Mouse (Mus musculus) layer of hippocampus, postnatal 10 days (tissue): ENCODE results near the gene Decr2. TPM values are rescaled to one million over a fixed set of nuclear protein-coding genes. Genes with fewer than 3 reads are reported as not detected.
"Not testable (repeated sequence)": the region's sequence is repeated elsewhere in the genome, so short reads cannot be mapped to it uniquely, and the experiment has no call there.

Experiments
- DNase-seq, 2 experiments: peaks; one replicate each; pipeline ENCODE4 v3.0.0; 2021; ENCODE audit warnings: low spot score in 2 of 2
- total RNA-seq, 2 experiments: library from RNA; stranded (reverse); gene quantifications; 2 replicates each; pipeline ENCODE4 v1.2.3; 2021

The Decr2 gene
- total RNA-seq, 2 experiments from 2014 or later = 24.8 to 25.7 TPM

DNA sequence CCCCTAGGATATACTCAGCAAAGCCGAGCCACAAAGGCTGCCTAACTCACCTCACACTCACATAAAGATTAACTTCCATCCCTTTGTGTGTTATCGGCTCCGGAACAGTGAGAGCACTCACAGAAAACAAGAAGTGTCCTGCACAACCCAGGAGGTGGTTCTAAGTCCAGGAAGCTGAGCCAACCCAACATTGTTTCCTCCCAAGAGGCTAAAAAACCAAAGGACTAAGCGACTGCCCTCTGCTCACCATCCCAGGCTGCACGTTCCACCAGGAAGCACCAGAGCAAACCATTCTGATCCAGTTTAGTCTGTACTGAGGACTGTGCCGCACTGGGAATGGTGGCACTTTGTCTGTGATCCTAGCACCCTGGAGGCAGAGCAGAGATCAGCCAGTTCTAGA is 25.2 kb downstream of the Decr2 start:
- no peak for DNase-seq

DNA sequence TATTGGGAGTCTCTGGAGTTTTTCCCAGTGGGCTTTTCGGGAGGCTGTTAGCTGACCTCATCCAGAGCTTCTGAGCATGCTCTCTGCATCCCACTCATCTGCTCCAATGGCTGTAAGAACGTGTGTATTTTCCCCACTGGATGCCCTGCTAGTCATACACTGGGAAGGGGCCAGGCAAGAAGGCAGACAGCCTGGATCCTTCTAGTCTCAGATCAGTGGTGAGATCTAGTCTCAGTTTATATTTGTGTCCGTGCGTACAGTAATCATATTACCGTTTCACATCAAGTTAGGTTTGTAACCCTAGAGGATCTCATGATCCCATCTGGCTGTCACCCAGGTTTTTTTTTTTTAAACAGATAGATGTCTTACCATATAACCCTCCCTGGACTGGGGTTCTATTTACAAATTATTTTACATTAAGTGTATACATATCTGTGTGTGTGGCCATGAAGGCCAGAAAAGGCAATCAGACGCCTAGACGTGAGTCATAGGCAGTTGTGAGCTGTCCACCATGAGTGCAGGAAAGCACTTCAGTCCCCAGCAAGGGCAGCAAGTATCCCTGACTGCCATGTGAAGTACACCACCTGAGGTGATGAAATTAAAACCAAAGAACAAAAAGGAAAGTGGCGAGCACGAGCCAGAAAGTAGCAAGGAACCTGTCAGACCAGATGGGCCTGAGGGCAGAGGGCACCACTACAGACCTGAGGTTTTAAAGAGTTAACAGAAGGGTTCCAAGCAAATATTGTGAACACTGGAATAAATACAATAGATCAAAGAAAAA is 32.2 kb downstream of the Decr2 start:
- no peak for DNase-seq

DNA sequence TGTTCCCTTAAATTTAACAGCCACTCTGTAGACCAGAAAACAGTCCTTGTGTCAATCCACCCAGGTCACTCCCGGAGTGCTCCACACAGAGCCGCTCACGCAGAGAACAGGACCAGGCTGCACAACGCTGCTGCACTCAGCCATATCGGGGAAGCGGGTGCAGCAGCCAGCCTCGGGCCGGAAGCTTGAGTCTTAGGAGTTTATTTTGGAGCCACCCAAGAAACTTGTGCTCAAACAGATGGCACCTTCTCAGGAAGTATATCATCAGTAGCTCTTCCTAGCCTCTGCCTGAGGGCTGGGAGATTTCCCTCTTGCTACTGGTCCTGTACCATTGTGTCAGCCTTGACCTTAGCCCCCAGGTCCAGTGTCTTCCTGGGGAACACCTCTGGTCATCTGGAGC is 32.9 kb downstream of the Decr2 start:
- no peak for DNase-seq

DNA sequence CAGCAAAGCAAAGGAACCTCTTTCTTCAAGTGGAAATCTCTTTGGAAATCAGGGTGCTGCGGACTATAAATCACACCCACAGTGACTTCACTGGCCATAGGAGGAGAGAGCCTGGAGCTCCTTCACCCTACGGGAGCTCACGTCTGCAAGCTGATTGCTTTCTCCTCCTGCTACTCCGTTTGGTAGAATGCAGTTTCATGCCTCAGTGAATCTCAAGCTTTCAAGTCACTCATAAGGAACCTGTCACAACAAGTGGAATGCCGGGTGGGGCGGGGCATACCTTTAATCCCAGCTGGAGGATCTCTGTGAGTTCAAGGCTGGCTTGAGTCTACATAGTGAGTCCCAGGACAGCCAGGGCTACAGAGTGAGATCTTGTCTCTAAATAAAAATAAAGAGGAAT is 35.0 kb downstream of the Decr2 start:
- DNase-seq = no peak

DNA sequence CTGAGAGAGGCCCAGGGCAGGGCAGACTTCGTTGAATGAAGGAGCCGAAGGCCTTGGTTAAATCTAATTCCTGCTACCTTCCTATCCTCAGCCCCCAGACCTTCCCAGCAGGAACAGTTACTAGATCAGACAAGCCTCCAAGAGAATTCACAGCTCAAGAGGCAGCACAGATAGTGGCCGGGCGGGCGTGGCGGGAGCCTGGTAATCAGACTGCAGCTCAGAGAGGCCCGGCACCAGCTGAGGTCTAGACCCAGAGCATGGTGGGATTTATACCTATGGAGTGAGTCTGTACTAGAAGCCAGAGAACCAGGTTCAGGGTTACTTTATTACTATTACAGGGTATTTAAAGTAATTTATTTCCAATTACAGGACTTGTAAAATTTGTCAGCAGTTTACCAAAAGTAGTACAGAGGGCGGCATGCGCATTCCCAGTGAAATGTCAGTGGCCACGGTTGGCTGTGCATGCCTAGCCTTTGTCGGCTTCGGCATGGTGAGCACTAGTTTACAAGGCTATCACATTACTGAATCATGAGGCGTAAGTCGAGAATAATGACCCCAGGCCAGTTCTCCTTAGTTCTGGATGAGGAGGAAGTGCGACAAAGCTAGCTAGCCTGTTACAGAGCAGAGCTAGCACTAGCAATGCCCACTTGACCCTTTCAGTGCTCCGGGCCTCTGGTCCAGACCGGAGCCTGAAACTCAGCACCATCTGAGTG is 35.8 kb downstream of the Decr2 start:
- DNase-seq = no peak

DNA sequence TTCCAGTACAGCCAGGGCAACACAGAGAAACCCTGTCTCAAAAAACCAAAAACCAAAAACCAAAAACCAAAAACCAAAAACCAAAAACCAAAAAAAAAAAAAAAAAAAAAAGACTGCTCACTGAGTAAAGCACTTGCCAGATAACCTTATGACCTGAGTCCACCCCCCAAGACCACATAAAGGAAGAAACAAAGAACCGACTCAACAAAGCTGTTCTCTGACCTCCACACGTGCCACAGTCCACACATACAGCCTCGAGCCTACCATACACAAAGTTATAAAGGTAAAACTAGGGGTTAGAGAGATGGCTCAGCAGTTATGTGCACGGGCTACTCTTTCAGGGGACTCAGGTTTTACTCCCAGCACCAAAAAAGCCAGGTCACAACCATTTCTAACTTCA is 37.4 kb downstream of the Decr2 start:
- DNase-seq = no peak

DNA sequence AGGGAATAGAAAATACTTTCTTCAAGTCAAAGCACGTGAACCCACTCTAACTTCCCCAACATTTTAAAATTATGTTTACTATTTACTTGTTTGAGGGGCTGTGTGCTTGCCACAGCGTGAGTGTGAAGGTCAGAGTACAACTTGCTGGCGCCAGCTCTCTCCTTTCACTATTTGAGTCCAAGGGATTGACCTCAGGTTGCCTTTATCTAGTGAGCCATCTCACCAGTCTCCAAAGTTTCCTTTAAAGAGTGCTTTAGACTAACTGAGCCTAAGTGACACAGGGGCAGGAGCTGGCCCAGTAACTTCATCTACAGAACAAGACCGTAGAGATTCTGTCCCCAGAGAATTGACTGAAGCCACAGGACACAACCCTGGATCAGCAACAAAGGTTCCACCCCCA is 38.1 kb downstream of the Decr2 start:
- DNase-seq = no peak

DNA sequence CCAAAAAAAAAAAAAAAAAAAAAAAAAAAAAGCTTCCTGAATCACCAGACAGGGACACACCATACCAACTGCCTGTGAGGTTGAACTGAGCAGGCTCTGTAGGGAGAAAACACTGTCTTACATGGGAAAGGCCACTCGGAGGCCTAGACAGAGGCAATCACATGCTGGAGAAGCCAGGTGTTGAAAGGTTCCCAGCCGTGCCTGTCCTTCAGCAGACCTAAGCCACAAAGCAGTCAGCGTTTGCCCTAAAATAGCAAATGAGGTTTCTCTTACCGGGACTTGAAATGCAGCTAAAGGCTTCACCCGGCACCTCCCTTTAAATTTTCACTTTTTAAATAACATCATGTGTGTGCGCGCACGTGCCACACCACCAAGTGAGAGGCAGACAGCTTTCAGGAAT is 42.0 kb downstream of the Decr2 start:
- no peak for DNase-seq

DNA sequence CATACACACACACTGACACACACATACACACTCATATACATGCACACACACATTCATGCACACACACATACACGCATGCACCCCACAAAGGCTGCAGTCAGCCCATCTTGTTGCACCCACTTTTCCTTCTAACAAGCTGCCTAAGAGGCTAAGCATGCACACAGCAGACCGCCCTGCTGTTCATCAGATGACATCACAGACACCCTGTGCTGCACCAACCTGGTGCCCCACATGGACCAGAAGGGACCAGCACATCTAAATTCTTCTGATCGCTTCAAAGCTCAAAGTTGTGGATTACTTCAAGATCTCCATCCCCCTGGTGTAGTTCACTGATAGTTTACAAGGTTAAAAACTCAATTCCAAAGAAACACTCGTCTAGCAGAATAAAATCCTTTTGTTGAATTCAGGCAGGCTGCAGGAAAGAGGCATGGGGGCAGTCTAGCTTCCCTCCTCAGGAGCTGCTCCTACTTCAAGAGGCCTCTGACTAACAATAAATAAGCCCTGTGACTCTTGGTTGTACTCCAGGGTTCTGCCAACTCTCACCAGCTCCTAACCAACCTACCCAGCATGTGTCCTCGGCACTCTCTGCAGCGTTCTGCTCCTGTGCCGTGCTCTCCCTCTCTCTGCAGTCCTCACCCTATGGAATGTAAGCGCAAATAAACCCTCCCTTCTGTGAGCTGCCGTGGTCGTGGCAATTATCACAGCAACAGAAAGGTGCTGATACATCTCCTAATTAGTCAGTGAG is 43.7 kb downstream of the Decr2 start:
- DNase-seq = peak in 1 of 2 experiments; percentile 48

DNA sequence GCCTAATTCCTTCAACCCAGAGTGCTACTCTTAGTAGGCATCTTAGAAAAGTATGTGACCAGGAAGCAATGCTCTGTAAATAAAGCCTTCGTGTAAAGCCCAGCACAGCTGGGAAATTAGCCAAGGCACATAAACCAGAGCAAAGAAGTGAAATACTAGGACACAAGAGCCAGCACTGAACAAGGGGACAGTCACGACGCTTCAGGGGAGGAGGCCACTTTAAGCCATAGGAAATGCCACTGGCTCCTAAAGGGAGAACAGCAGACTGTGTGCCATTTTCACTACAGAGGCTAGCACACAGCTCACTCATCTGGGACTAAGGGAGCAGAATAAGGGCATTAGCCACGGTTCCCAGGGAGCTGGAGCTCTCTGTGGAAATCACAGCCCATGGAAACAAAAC is 44.9 kb downstream of the Decr2 start:
- DNase-seq = no peak

DNA sequence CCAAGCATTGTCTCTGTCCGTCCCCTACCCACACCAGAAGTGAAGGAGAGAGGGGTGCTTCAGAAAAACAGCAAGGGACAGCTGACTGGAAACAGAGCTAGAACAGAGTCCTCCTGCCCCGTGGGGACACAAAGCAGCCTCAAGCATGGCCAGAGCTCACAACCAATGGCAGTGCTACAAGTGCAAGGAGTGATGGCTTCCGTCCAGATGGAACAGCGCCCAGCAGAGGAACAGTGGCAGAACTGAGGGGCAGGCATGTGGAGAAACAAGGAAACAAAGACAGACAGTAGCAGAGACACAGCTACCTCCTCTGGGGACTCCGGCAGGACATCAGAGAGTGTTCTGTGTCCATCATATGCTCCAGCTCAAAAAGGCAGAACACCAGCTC is 46.9 kb downstream of the Decr2 start:
- peak; percentile 89 for DNase-seq

DNA sequence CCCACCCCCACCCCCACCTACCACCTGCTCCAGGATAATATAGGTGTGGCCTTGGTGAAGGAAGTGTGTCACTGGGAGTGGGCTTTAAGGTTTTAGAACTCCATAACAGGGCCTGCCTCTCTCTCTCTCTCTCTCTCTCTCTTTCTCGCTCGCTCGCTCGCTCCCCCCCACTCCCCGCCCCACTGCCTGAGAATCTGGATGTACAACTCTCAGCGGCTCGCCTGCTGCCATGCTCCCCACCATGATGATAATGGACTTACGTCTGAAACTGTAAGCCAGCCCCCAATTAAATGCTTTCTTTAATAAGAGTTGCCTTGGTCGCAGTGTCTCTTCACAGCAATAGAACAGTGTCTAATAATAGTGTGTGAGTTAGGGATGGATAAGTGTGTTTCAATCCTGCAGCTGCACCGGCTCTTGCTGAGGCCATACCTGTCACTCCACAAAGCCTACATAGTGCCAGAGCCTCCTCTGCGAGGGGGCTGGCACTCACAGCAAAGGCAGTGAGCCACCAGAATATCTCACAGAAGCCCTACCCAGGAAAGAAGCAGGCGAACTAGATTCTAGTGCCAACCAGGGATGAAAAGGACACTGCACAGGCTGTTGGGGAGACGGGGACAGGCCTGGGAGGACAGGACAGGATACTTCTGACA is 47.4 kb downstream of the Decr2 start:
- no peak for DNase-seq

DNA sequence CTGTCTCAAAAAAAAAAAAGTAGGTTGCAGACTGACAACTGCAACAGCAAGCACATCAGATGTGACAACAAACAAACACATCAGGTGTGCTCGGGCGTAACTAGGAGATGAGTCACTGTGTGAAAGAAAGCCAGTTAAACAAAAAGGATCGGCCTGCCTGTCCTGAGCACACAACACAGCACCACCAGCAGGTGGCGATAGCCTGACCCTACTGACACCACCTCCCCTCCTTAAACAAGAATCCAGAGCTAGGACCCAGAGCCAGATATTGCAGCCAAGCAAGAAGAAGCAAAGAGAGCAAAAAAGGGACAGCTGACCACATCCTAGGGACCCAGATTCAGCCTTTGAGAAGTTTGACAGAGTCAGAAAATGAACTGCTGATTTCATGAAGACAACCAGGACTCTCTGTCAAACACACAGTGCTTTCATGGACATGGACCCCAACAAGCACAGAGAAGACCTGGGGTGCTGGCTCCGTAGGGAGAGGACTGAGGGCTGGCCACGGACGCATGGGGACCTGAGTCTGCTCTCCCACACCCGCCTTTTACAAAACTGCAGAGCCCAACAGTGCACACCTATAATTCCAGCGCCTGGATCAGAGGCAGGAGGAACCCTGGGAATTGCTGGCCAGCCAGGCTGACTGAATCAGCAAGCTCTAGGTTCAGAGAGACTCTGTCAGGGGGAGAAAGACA is 48.9 kb downstream of the Decr2 start:
- DNase-seq = peak; percentile 46 to 62

DNA sequence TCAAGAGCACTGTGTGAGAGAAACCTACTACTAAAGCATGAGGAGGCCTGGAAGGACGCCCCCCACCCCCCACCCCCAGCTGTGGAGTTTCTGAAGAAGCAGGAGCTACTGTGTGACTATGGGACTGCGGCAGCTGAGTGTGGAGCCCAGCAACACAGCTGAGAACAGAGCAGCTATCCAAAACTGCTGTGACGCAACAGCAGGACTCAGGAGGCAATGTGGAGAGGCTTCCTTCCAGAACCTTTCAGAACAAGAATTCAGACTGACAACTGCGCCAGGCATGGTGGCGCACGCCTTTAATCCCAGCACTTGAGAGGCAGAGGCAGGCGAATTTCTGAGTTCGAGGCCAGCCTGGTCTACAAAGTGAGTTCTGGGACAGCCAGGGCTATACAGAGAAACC is 49.4 kb downstream of the Decr2 start:
- not testable (repeated sequence) for DNase-seq

DNA sequence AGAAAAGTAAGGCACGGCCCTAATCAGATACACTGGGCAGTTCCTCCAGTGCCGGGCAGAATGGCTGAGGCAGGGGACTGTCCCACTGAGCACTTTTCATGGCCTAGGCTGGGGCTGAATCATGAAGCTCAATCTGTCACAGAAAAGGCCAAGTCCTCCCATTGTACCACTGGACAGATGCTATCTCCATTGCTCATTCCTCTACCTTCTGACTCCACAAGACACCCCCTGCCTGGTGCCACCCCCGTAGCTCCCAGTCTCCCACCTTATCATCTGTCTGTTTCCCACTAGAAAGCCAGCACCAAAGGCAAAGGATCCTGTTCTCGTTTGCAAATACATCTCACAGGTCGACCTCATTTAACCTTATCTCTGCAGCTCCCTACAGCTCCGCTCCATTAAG is 58.1 kb downstream of the Decr2 start:
- no peak for DNase-seq

DNA sequence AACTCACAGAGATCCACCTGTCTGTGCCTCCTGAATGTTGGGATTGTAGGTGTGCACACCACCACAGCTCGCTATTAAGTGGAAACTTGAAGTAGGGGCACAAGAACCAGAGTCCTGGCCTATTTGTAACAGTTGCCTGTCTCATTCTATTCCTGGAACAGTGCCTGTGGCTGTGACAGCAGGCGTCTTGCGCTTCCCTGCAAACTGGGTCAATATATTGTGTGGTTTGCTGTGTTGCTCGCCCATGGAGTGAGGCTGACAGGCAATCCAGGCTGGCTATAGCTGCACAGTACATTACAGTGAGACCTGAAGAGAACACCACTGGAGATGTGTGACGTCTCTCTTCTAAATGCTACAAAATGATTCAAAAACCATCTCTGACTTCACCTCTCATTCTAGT is 58.6 kb downstream of the Decr2 start:
- no peak for DNase-seq

Other genes starting within 250 kb of the Decr2 start
- 10 to 100 TPM; 30.9 to 36.3 TPM for gene Gm20683, start 248.6 kb downstream of the Decr2 start, total RNA-seq
- 10 to 100 TPM; 80.3 to 94.8 TPM for gene Rhot2, start 245.5 kb downstream of the Decr2 start, total RNA-seq
- gene Wdr90, start 228.8 kb downstream of the Decr2 start, total RNA-seq = 10 to 100 TPM; 25.4 to 37.8 TPM
- 10 to 100 TPM; 30.6 to 32.6 TPM for gene Mcrip2, start 221.6 kb downstream of the Decr2 start, total RNA-seq
- gene Mettl26, start 215.3 kb downstream of the Decr2 start, total RNA-seq = 10 to 100 TPM; 31.7 to 32.7 TPM
- gene Wfikkn1, start 209.5 kb downstream of the Decr2 start, total RNA-seq = 1 to 10 TPM; 1.1 to 1.4 TPM
- 10 to 100 TPM; 41.9 to 49.9 TPM for gene Rab40c, start 170.6 kb downstream of the Decr2 start, total RNA-seq
- 100 to 1,000 TPM; 144 to 149 TPM for gene Pigq, start 145.4 kb downstream of the Decr2 start, total RNA-seq
- gene Nhlrc4, start 145.4 kb downstream of the Decr2 start, total RNA-seq = not detected
- not detected for gene A930017K11Rik, start 137.8 kb downstream of the Decr2 start, total RNA-seq
- gene Capn15, start 104.5 kb downstream of the Decr2 start, total RNA-seq = 10 to 100 TPM; 38.2 to 50.8 TPM
- gene Rab11fip3, start 20.8 kb downstream of the Decr2 start, total RNA-seq = 10 to 100 TPM; 69.6 to 79.3 TPM
- 1 to 10 TPM; 4.6 to 5.7 TPM for gene Nme4, start 5.3 kb upstream of the Decr2 start, total RNA-seq
- 1 to 10 TPM; 7.6 to 7.8 TPM for gene Tmem8, start 23.0 kb upstream of the Decr2 start, total RNA-seq
- gene Mrpl28, start 33.2 kb upstream of the Decr2 start, total RNA-seq = 10 to 100 TPM; 72.2 to 81.8 TPM
- 10 to 100 TPM; 23.7 to 25.1 TPM for gene Axin1, start 48.4 kb upstream of the Decr2 start, total RNA-seq
- under 1 TPM; 0.29 to 0.89 TPM for gene Pdia2, start 108.8 kb upstream of the Decr2 start, total RNA-seq
- gene Rgs11, start 112.6 kb upstream of the Decr2 start, total RNA-seq = 10 to 100 TPM; 63.0 to 81.1 TPM
- gene Arhgdig, start 117.4 kb upstream of the Decr2 start, total RNA-seq = 100 to 1,000 TPM; 199 to 205 TPM
- gene Fam234a, start 153.9 kb upstream of the Decr2 start, total RNA-seq = 10 to 100 TPM; 19.9 to 23.3 TPM
- 10 to 100 TPM; 85.3 to 93.4 TPM for gene Luc7l, start 162.6 kb upstream of the Decr2 start, total RNA-seq